Comparison of ENCODE assay signal across 8 mouse cellular contexts in genomic region chr3:96247356-96248140, GRCm38 (mm10). TPM values are rescaled to one million over a fixed set of nuclear protein-coding genes. Genes with fewer than 3 reads are reported as not detected.
A peak's percentile ranks its signal among the peaks of the same experiment; 100 is the strongest.
DNase-seq lines count a peak whose midpoint lies in the region; ATAC-seq and TF ChIP-seq lines count a peak whose summit lies in the region.

No protein-coding gene starts in this region.

- H3K9ac ChIP-seq in kidney, embryonic 15.5 days: peak overlapping the region; percentile 58
- H3K9ac ChIP-seq in intestine, embryonic 14.5 days (ENCODE audit: low read length): peak overlapping the region; percentile 62
- H3K9ac ChIP-seq in neural tube, embryonic 13.5 days: peak overlapping the region; percentile 58

- no peak for DNase-seq in kidney, postnatal 36 days
- peak; percentile 31 for DNase-seq in embryo, embryonic 10 days (ENCODE audit: low spot score)
- DNase-seq in intestine, embryonic 14.5 days (ENCODE audit: low spot score): no peak
- no peak for DNase-seq in layer of hippocampus, adult 2 months (ENCODE audit: low spot score in 2 of 2)
- no peak for DNase-seq in lung, postnatal 14 days
- DNase-seq in urinary bladder, adult 2 months (ENCODE audit: low spot score): no peak

- H3K27ac ChIP-seq in kidney, embryonic 15.5 days: peak overlapping the region; percentile 83
- peak overlapping the region; percentile 77 for H3K27ac ChIP-seq in intestine, embryonic 14.5 days (ENCODE audit: low read depth)
- H3K27ac ChIP-seq in neural tube, embryonic 13.5 days (replicated peaks): no peak overlapping the region
- no peak overlapping the region for H3K27ac ChIP-seq in layer of hippocampus, adult 2 months

- H3K4me2 ChIP-seq in kidney, embryonic 15.5 days: peak overlapping the region; percentile 57
- peak overlapping the region; percentile 56 for H3K4me2 ChIP-seq in intestine, embryonic 14.5 days (ENCODE audit: low read length)
- peak overlapping the region; percentile 51 for H3K4me2 ChIP-seq in neural tube, embryonic 13.5 days

- no peaks in the 10 kb centered on the region for H3K27me3 ChIP-seq in kidney, embryonic 15.5 days
- no peaks in the 10 kb centered on the region for H3K27me3 ChIP-seq in intestine, embryonic 14.5 days (replicated peaks; ENCODE audit: control insufficient read depth, insufficient read depth, low read length)
- H3K27me3 ChIP-seq in neural tube, embryonic 13.5 days: no peaks in the 10 kb centered on the region

- 2% methylated on average over 11 of the region's 11 CpGs for WGBS in kidney, embryonic 15.5 days
- WGBS in intestine, embryonic 14.5 days: 3% methylated on average over 11 of the region's 11 CpGs
- 2% methylated on average over 11 of the region's 11 CpGs for WGBS in neural tube, embryonic 13.5 days

- ATAC-seq in kidney, embryonic 15.5 days (replicated peaks; ENCODE audit: low FRiP score): no peak
- no peak for ATAC-seq in intestine, embryonic 14.5 days (replicated peaks; ENCODE audit: low FRiP score, low TSS enrichment, low read depth)
- ATAC-seq in neural tube, embryonic 13.5 days (ENCODE audit: low read depth): no peak

- H3K4me3 ChIP-seq in kidney, embryonic 15.5 days (replicated peaks): peak overlapping the region; percentile 50
- H3K4me3 ChIP-seq in intestine, embryonic 14.5 days (ENCODE audit: low read depth, low read length): peak overlapping the region; percentile 48
- H3K4me3 ChIP-seq in neural tube, embryonic 13.5 days: peak overlapping the region; percentile 33
- H3K4me3 ChIP-seq in layer of hippocampus, adult 2 months: no peak overlapping the region

- no peaks in the 10 kb centered on the region for H3K36me3 ChIP-seq in kidney, embryonic 15.5 days
- no peaks in the 10 kb centered on the region for H3K36me3 ChIP-seq in intestine, embryonic 14.5 days (ENCODE audit: control insufficient read depth, insufficient read depth, low read length)
- H3K36me3 ChIP-seq in neural tube, embryonic 13.5 days: no peaks in the 10 kb centered on the region

- TF ChIP-seq CTCF in layer of hippocampus, adult 2 months (conservative IDR thresholded peaks at IDR 0.05): no peak

- H3K4me1 ChIP-seq in kidney, embryonic 15.5 days: peaks cover 47% of the 10 kb centered on the region
- H3K4me1 ChIP-seq in intestine, embryonic 14.5 days (replicated peaks; ENCODE audit: control insufficient read depth, insufficient read depth, low read length): peaks cover 14% of the 10 kb centered on the region; the same call in 1 of the 2 replicates
- H3K4me1 ChIP-seq in neural tube, embryonic 13.5 days (replicated peaks): peaks cover 34% of the 10 kb centered on the region

- H3K9me3 ChIP-seq in kidney, embryonic 15.5 days (replicated peaks): no peaks in the 10 kb centered on the region
- no peaks in the 10 kb centered on the region for H3K9me3 ChIP-seq in intestine, embryonic 14.5 days (ENCODE audit: control insufficient read depth, low read length)
- no peaks in the 10 kb centered on the region for H3K9me3 ChIP-seq in neural tube, embryonic 13.5 days

RNA-seq across cellular contexts. Expression of gene Hist2h3c1, which starts 1.1 kb away (rescaled TPM):
- polyA plus RNA-seq in kidney, embryonic 15.5 days (2015; fragmentation: Nextera tagmentation; extraction: Ambion mirVana): 0.55 and 1.2 TPM in 2 replicates
- polyA plus RNA-seq in intestine, embryonic 14.5 days (2014; fragmentation: Nextera tagmentation; extraction: Ambion mirVana): 0.56 and 2.0 TPM in 2 replicates
- polyA plus RNA-seq in neural tube, embryonic 13.5 days (2015; fragmentation: Nextera tagmentation; extraction: Ambion mirVana): 0.38 and 0.96 TPM in 2 replicates
- total RNA-seq in layer of hippocampus, adult 2 months (2021): not detected
- polyA plus RNA-seq in urinary bladder, adult 2 months (2012; rRNA removed): not detected in 2 replicates

RNA-seq across cellular contexts. Expression of gene Hist2h2aa1, which starts 2.3 kb away (rescaled TPM):
- 28.0 and 29.7 TPM in 2 replicates for polyA plus RNA-seq in kidney, embryonic 15.5 days (2015; fragmentation: Nextera tagmentation; extraction: Ambion mirVana)
- 16.3 and 23.3 TPM in 2 replicates for polyA plus RNA-seq in intestine, embryonic 14.5 days (2014; fragmentation: Nextera tagmentation; extraction: Ambion mirVana)
- 12.3 and 21.1 TPM in 2 replicates for polyA plus RNA-seq in neural tube, embryonic 13.5 days (2015; fragmentation: Nextera tagmentation; extraction: Ambion mirVana)
- total RNA-seq in layer of hippocampus, adult 2 months (2021): 10 to 100 TPM in 1 of 2 experiments, not detected in 1; 11.7 TPM
- 140 and 149 TPM in 2 replicates for polyA plus RNA-seq in urinary bladder, adult 2 months (2012; rRNA removed)

RNA-seq across cellular contexts. Expression of gene Hist2h2aa2, which starts 7.5 kb away (rescaled TPM):
- polyA plus RNA-seq in kidney, embryonic 15.5 days (2015; fragmentation: Nextera tagmentation; extraction: Ambion mirVana): 42.2 and 50.0 TPM in 2 replicates
- 33.3 and 45.5 TPM in 2 replicates for polyA plus RNA-seq in intestine, embryonic 14.5 days (2014; fragmentation: Nextera tagmentation; extraction: Ambion mirVana)
- 69.0 and 69.4 TPM in 2 replicates for polyA plus RNA-seq in neural tube, embryonic 13.5 days (2015; fragmentation: Nextera tagmentation; extraction: Ambion mirVana)
- 100 to 1,000 TPM; 208 to 213 TPM for total RNA-seq in layer of hippocampus, adult 2 months (2021)
- 6.9 and 41.2 TPM in 2 replicates for polyA plus RNA-seq in urinary bladder, adult 2 months (2012; rRNA removed)

RNA-seq across cellular contexts. Expression of gene Hist2h3c2, which starts 8.6 kb away (rescaled TPM):
- polyA plus RNA-seq in kidney, embryonic 15.5 days (2015; fragmentation: Nextera tagmentation; extraction: Ambion mirVana): 7.9 TPM in 2 replicates
- 8.3 and 8.7 TPM in 2 replicates for polyA plus RNA-seq in intestine, embryonic 14.5 days (2014; fragmentation: Nextera tagmentation; extraction: Ambion mirVana)
- polyA plus RNA-seq in neural tube, embryonic 13.5 days (2015; fragmentation: Nextera tagmentation; extraction: Ambion mirVana): 2.2 and 2.6 TPM in 2 replicates
- 10 to 100 TPM; 11.4 to 12.3 TPM for total RNA-seq in layer of hippocampus, adult 2 months (2021)
- 8.6 and 14.3 TPM in 2 replicates for polyA plus RNA-seq in urinary bladder, adult 2 months (2012; rRNA removed)

RNA-seq across cellular contexts. Expression of gene Hist2h4, which starts 15.6 kb away (rescaled TPM):
- polyA plus RNA-seq in kidney, embryonic 15.5 days (2015; fragmentation: Nextera tagmentation; extraction: Ambion mirVana): 11.6 and 14.3 TPM in 2 replicates
- 11.1 and 14.2 TPM in 2 replicates for polyA plus RNA-seq in intestine, embryonic 14.5 days (2014; fragmentation: Nextera tagmentation; extraction: Ambion mirVana)
- 3.3 and 3.5 TPM in 2 replicates for polyA plus RNA-seq in neural tube, embryonic 13.5 days (2015; fragmentation: Nextera tagmentation; extraction: Ambion mirVana)
- 10 to 100 TPM; 29.6 to 29.9 TPM for total RNA-seq in layer of hippocampus, adult 2 months (2021)
- polyA plus RNA-seq in urinary bladder, adult 2 months (2012; rRNA removed): 1.4 and 1.6 TPM in 2 replicates

Comparison
In these comparisons a context has a peak if more than half of its experiments do, and no peak if none do; other contexts are left out.
1. H3K27ac ChIP-seq: peak in kidney, embryonic 15.5 days (single experiment) and intestine, embryonic 14.5 days (single experiment); none in neural tube, embryonic 13.5 days (single experiment) and layer of hippocampus, adult 2 months (single experiment).
2. Peak in every context shown above with its lines, with median percentiles within 50 percentile points of each other: H3K4me2 ChIP-seq and H3K9ac ChIP-seq.